Mouse (Mus musculus) G1E (cell line): ENCODE data around the gene Rptor. TPM values are rescaled to one million over a fixed set of nuclear protein-coding genes. Genes with fewer than 3 reads are reported as not detected.

Experiments
- ATAC-seq: 2 replicates; pipeline ENCODE4 v1.8.0; 2016; ENCODE audit warnings: mild to moderate bottlenecking; ENCODE audit not compliant: insufficient number of reproducible peaks, poor library complexity, low FRiP score, severe bottlenecking; ENCODE audit errors: extremely low read depth
- DNase-seq: peaks from one replicate; pipeline ENCODE4 v3.0.0; 2012; ENCODE audit warnings: low spot score
- H3K27me3 ChIP-seq: 2 replicates; pipeline ENCODE4 v1.6.1; 2012; ENCODE audit warnings: mild to moderate bottlenecking, low read length, inconsistent platforms; ENCODE audit not compliant: insufficient read depth
- H3K36me3 ChIP-seq: replicated peaks from 2 replicates; pipeline ENCODE3; 2012; ENCODE audit warnings: mild to moderate bottlenecking, inconsistent platforms
- H3K4me1 ChIP-seq: 2 replicates; pipeline ENCODE4 v1.6.1; 2012; ENCODE audit warnings: low read depth, low read length, inconsistent platforms, mixed read lengths; ENCODE audit not compliant: insufficient read depth
- H3K4me3 ChIP-seq: 2 replicates; pipeline ENCODE4 v1.5.1; 2012; ENCODE audit warnings: low read depth, mild to moderate bottlenecking, inconsistent platforms, low read length, moderate library complexity, mixed read lengths
- H3K9me3 ChIP-seq: replicated peaks from 2 replicates; pipeline ENCODE4 v1.6.1; 2012; ENCODE audit warnings: inconsistent platforms
- CTCF ChIP-seq: IDR thresholded peaks from 2 replicates; pipeline ENCODE4 v1.5.1; 2012; ENCODE audit warnings: low read depth, low read length, inconsistent platforms, mixed read lengths
- GATA1 ChIP-seq: IDR thresholded peaks from 2 replicates; pipeline ENCODE4 v1.6.1; 2012; ENCODE audit warnings: borderline replicate concordance, low read length, inconsistent platforms, mixed read lengths
- GATA2 ChIP-seq: IDR thresholded peaks from 2 replicates; pipeline ENCODE4 v1.6.1; 2012; ENCODE audit warnings: low read depth, low read length, inconsistent platforms, borderline replicate concordance
- POLR2AphosphoS5 ChIP-seq: IDR thresholded peaks from 2 replicates; pipeline ENCODE4 v1.6.1; 2012; ENCODE audit warnings: low read depth, low read length, inconsistent platforms; ENCODE audit not compliant: insufficient replicate concordance
- TAL1 ChIP-seq: conservative IDR thresholded peaks from 2 replicates; pipeline ENCODE4 v1.6.1; 2012; ENCODE audit warnings: low read depth, low read length, inconsistent platforms, mixed read lengths
- polyA plus RNA-seq: library from polyadenylated mRNA; stranded (reverse); fragments of >175 nt; gene quantifications from 2 replicates; pipeline ENCODE4 v1.2.3, GENCODE M21; 2012
- total RNA-seq, 2 experiments: library from RNA; stranded (forward) in 1 of 2; stranded (reverse) in 1 of 2; fragments of 200-1000 nt in 1 of 2; fragments of >200 nt in 1 of 2; fragmentation: Nextera tagmentation in 1 of 2; gene quantifications; 2 replicates each; pipeline ENCODE4 v1.2.3; 2014 to 2017

Gene Rptor
- total and polyA plus RNA-seq, 3 experiments, result 17.9 to 51.9 (median 46.5) TPM

DNA sequence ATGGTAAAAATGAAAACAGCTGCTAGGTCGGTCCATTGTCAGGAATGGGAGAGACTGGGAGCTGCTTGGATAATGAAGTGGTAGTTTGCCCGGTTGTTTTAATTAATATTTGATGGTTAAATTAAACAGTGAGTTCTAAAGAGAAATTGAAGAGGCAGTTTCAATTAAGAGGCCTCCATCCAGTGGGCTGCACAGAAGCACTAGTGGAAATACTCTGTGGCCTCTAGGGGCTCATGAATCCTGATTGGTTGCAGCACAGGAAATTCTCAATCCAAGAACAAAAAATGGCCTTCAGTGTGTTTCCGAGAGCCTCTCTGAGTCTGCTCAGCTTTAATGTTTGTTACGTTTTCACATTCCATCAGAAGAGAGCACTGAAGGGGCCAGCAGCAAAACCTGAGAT, 141.7 kb downstream of the Rptor start:
- DNase-seq (no peak), ATAC-seq (no peak)
- H3K4me3 ChIP-seq, result no peak overlapping the region
- H3K4me1 ChIP-seq, result peaks cover 2% of the 10 kb centered on the region; the same call in 1 of the 2 replicates
- H3K9me3 ChIP-seq, result no peaks in the 10 kb centered on the region
- no peaks in the 10 kb centered on the region for H3K27me3 ChIP-seq
- H3K36me3 ChIP-seq, result peaks cover 84% of the 10 kb centered on the region
- no peak for TF ChIP-seq CTCF
- TF ChIP-seq POLR2AphosphoS5, result no peak
- TF ChIP-seq TAL1, result no peak
- TF ChIP-seq GATA1, result no peak
- no peak for TF ChIP-seq GATA2

DNA sequence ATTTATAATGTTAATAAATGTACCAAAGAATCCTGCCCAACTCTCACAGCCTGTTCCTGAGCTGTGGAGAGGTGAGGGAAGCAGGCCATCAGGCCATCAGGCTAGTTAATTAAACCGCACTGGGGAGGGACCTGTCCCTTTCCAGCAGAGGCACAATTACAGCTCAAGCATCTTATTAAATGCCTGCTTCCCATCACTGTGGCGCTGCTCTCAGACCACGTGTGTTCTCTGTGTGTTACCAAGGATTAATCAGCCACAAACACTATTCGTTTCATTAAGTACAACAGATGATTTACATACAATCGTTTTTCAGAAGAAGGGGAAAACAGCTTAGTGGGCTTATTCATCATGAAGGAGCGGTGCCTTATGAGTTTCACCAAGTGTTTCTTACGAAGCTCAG, 142.6 kb downstream of the Rptor start:
- H3K36me3 ChIP-seq, result peaks cover 85% of the 10 kb centered on the region
- TF ChIP-seq POLR2AphosphoS5, result no peak
- TF ChIP-seq TAL1, result no peak
- no peak for ATAC-seq
- no peak overlapping the region for H3K4me3 ChIP-seq
- no peak for DNase-seq
- no peaks in the 10 kb centered on the region for H3K9me3 ChIP-seq
- H3K4me1 ChIP-seq, result peaks cover 2% of the 10 kb centered on the region; the same call in 1 of the 2 replicates
- no peaks in the 10 kb centered on the region for H3K27me3 ChIP-seq

DNA sequence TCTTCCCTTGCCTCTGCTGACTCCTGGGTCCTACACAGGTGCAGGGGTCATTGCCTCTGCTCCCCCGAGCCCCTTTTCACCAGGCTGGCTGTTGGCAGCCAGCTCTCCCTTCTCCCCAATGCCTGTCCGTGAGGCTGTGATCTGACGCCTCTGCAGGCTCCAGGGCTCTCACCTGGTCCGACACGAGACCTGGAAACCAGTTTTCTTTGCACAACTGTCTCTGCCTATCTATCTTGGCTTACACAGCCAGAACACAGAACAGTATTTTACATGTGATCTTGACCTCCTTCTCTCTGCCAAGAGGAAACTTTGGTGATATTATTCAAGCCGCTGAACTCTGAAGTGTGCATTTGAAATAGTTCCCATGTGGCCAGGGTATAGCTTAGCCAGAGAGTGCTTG, 151.8 kb downstream of the Rptor start:
- DNase-seq (no peak), ATAC-seq (no peak)
- no peaks in the 10 kb centered on the region for H3K9me3 ChIP-seq
- H3K36me3 ChIP-seq, result peaks cover 86% of the 10 kb centered on the region
- TF ChIP-seq POLR2AphosphoS5 (no peak), GATA1 (no peak), TAL1 (no peak), CTCF (no peak), GATA2 (no peak)
- H3K4me3 ChIP-seq, result no peak overlapping the region
- H3K27me3 ChIP-seq, result no peaks in the 10 kb centered on the region
- H3K4me1 ChIP-seq, result no peaks in the 10 kb centered on the region

DNA sequence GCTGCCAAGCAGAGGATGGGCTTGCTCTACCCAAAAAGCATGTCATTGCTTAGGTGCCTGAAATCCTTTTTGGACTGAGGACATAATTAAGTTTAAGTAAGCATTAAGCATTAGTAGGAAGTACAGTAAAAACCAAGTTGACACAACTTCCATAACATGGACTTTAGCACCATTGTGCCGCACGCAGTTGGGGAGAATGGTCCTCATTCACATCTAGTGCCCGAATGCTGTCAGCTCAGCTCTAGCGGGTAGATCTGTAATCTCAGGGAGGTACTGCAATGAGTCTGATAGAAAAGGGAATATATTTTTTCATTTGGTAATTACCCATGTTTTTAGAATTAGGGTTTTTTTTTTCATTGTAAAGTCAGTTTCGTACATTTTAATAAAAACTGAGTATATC, 155.5 kb downstream of the Rptor start:
- no peaks in the 10 kb centered on the region for H3K9me3 ChIP-seq
- DNase-seq (no peak), ATAC-seq (no peak)
- no peaks in the 10 kb centered on the region for H3K27me3 ChIP-seq
- no peak overlapping the region for H3K4me3 ChIP-seq
- peaks cover 85% of the 10 kb centered on the region for H3K36me3 ChIP-seq
- no peaks in the 10 kb centered on the region for H3K4me1 ChIP-seq
- TF ChIP-seq GATA2 (no peak), GATA1 (no peak), POLR2AphosphoS5 (no peak), TAL1 (no peak), CTCF (no peak)

DNA sequence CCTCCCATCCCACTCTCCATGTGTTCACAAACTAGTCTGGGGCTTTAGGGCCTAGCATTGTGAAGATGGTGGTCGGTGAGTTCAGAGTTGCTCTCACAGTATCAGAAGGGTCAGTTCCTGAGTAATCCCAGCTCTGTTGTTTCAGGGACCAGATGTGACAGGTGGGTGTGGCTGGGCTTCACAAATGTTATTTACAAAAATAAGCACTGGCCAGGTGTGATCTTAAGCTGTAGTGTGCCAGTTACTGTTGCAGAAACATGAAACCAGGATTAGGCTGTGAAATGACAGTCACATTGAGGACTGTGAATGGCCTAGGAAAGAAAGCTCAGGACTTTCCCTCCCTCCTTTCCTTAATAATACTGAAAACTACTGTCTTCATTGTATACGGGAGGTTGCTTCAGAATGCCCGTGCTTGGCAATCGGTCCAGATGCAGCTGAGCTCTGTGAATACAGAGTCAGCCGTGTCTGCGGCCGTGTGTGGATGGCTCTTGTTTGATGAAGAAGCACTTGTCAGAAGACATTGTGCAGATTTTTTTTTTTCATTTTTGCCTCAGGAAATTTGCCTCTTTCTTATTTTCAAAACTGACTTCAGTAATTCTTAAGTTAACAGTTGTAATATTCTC, 156.1 kb downstream of the Rptor start:
- H3K36me3 ChIP-seq, result peaks cover 84% of the 10 kb centered on the region
- DNase-seq (no peak), ATAC-seq (no peak)
- TF ChIP-seq GATA1 (no peak), CTCF (no peak), POLR2AphosphoS5 (no peak), TAL1 (no peak), GATA2 (no peak)
- no peaks in the 10 kb centered on the region for H3K9me3 ChIP-seq
- H3K4me3 ChIP-seq, result no peak overlapping the region
- no peaks in the 10 kb centered on the region for H3K4me1 ChIP-seq
- no peaks in the 10 kb centered on the region for H3K27me3 ChIP-seq

DNA sequence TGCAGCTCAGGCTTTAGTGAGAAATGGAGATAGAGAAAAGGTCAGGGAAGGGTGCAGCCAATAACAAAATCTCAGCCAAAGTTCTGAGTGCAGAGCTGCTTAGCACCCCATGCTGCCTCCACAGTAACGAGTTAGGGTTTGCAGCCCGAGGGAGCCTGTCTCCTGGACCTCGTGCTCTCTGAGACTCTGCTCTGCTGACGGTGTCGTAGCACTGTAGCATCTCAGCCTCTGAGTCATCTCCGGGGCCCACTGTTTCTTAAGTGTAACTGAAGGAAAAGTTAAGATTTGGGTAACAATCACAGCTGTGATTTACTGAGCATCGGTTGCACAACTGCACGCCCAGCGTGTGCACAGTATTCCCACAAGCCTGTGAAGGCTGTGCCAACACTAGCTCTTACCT, 160.2 kb downstream of the Rptor start:
- DNase-seq (no peak), ATAC-seq (no peak)
- Histone ChIP-seq H3K36me3 (peaks cover 92% of the 10 kb centered on the region), H3K4me1 (no peaks in the 10 kb centered on the region), H3K9me3 (no peaks in the 10 kb centered on the region), H3K4me3 (no peak overlapping the region), H3K27me3 (no peaks in the 10 kb centered on the region)
- TF ChIP-seq POLR2AphosphoS5 (no peak), GATA1 (no peak), GATA2 (no peak), CTCF (no peak), TAL1 (no peak)

DNA sequence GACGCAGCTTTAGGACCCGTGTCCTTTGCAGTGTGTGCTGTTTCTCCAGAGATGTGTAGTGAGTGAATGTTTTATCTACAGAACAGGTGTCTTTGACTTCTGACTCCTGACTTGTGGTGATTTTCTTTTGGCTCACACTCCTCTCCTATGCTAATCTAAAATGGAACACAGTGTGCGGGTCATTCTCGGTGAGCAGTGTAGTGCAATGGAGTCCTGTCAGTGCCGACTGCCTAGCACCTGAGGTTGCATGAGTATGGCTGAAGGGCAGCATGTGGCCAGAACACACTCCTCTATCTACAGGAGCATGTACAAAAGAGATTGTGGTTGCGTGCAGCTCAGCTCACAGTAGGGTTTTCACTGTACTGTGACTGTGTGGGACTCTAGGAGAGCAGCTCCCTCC, 163.3 kb downstream of the Rptor start:
- no peaks in the 10 kb centered on the region for H3K27me3 ChIP-seq
- DNase-seq (no peak), ATAC-seq (no peak)
- peaks cover 3% of the 10 kb centered on the region for H3K4me1 ChIP-seq
- H3K9me3 ChIP-seq, result no peaks in the 10 kb centered on the region
- peaks cover 92% of the 10 kb centered on the region for H3K36me3 ChIP-seq
- no peak for TF ChIP-seq GATA2
- TF ChIP-seq GATA1, result no peak
- TF ChIP-seq CTCF, result no peak
- no peak for TF ChIP-seq TAL1
- H3K4me3 ChIP-seq, result no peak overlapping the region
